Mouse (Mus musculus): ENCODE results near the gene Gm21903.
"Not testable (repeated sequence)": the region's sequence is repeated elsewhere in the genome, so short reads cannot be mapped to it uniquely, and the experiment has no call there.

Gene Gm21903

DNA sequence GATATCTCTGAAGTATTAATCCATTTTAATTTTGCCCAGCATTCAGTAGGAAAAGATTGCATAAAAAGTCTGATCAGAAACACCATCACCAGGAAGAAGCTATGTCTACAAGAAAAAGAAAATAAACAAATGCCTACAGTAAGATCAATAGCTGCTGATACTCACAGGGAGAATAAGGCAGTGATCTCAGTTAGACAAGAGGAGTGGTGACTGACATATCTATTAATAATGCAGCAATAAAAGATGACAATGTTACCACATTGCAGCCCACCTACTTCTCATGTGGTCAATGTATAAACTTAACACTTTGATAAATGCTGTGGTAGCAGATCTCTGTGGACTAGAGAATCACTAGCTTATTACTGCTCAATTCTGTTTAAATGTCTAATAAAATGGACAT lies at the start of gene Gm21903:
TSS of gene Gm21903 (minus strand) at position 101 of the 400 bp plus-strand sequence.
- in situ Hi-C loops (cut with MseI, MboI) = no loop called here

DNA sequence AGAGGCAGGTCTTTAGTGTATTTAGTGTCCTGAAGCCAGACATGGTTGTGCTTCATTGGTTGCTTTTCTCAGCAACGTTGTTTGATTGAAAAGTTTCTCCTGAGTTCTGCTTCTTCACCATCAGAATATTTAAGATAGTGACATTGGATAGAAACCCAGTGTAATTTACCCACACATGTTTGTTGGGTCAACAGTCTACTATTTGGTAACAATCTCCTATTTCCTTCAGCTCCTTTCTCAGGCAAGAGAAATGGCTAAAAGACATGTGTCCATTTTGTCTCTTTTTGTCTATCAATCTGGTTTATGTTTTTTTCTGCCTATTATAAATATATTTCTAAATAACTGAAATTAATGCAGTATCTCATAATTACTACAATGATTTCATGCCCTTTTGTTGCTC lies 33.8 kb upstream of the Gm21903 start, which contains the start of gene Esp23:
TSS of gene Esp23 (minus strand) at position 101 of the 400 bp plus-strand sequence.
- in situ Hi-C loops (cut with MseI, MboI) = no loop called here

DNA sequence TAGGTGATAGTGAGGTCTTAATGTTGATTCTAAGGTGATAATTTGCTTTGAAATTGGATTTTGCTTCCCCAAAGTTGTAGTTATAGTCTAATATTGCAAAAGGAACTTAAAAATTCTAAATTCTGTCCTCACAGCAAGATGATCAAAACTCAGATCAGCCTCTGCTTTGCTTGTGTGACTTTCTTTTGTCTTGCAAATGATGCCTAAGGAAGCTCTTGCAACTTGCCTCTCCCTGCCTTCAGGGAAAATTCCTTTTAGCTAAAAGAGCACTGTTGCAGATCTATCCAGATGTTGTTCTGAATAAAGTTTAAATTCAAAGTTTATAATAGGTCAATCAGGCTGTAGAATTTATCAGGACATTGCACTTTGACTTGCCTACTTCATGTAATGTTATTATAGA lies 20.5 kb upstream of the Gm21903 start:
- in situ Hi-C loops (cut with MseI, MboI) = no loop called here

DNA sequence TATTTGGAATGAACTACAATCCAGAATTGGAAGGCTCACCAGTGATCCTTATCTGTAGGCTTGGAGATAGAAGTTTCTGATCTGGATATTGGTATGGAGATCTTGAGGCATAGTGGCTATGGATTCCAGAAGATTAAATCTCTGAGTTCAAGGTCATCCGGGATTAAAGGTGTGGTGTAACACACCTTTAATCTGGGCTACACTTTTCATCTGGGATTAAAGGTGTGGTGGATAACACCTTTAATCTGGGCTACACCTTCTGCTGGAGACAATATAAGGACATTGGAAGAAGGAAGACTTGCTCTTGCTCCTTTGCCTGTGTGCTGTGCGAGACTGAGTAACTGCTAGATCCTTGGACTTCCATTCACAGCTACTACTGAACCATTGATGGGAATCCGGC lies 6.7 kb downstream of the Gm21903 start, which contains the start of gene Esp24:
TSS of gene Esp24 (plus strand) at position 301 of the 400 bp plus-strand sequence.
- in situ Hi-C loops (cut with MseI, MboI) = not testable (repeated sequence)

DNA sequence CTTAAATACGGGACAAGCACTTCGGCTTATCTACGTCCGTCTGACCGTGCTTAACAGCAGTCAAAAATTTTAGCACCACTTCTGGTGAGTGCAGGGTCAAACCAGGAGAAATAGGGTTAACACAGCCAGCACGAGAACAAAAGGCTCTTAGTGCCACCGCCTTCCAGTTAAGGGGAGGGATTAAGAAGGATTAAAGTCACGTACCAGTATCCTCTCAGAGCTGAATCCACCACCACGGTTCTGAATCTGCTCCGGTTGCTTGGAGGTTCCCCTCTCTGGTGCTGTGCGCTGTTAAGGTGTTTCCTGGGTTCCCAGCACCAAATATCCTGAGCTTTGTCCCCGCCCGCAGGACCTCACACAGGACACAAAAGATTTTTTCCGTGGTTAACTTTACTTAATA lies 26.0 kb downstream of the Gm21903 start:
- in situ Hi-C loops (cut with MseI, MboI) = no loop called here

DNA sequence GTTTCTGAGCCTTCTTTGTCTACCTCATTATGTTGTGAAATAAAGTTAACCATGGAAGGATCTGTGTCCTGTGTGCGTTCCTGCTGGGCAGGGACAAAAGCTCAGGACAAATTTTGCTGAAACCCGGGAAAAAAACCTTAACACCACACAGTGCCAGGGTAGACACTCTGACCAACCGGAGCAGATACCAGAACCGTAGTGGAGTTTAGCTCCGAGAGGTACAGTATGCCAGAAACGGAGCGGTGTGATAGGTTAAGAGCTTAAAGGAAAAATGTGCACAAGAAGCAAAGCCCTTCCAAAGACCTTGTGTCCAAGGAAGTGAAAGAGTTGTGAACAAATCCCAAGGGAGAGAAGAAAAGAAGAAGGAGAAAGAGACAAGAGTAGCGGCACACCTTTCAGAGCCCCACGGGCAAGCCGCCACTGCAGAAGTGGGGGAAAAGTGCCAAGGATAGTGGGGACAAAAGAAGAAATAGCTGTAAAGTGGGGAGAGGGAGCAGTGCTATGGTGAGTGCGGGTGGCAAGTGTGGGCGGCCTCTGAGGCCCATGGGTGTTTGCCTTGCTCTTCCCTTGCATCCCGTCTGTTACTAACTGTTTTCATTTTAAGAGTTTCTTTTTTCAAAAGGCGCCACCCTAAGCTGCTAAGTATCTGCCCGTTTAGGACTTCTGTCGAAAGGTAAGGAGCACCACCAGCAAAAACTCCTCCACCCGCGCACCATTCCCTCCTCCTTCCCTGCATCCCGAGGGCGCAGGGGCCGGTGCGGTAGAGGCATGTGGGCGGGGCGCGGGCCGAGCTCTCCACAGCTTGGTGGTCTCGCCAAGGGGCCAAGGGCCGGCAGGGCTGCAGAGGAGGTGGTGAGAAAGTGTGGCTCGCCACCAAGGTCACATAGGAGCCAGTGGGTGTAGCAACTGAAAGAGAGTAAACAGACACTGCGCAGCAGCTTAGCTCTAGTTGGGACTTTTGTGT lies 32.2 kb downstream of the Gm21903 start:
- in situ Hi-C loops (cut with MseI, MboI) = no loop called here

DNA sequence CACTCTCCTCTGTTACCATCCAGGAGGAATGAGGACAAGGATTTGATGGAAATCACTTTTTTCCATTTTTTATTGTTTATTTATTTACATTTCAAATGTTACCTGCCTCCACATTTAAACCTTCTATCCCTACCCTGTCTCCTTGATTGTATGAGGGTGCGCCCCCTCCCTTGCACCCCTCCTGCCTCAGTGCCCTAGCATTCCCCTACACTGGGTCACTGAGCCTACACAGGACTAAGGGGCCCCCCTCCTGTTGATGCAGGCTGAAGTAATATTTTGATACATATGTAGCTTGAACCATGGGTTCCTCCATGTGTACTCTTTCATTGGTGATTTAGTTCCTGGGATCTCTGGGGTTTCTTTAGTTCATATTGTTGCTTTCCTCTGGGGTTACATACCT lies 33.3 kb downstream of the Gm21903 start:
- in situ Hi-C loops (cut with MseI, MboI) = no loop called here

Measured in mouse trophoblast stem cell (cell line).